Mouse (Mus musculus) heart, adult 2 months (tissue): ENCODE data around the gene D430042O09Rik.

Experiments
- CTCF ChIP-seq: fragments of 200-600 bp; IDR thresholded peaks from 2 replicates; pipeline ENCODE4 v1.8.1; 2022; ENCODE audit warnings: antibody characterized with exemption, mild to moderate bottlenecking, moderate library complexity
- POLR2A ChIP-seq: fragments of 200-500 bp; IDR thresholded peaks from 2 replicates; pipeline ENCODE4 v1.6.1; 2011; ENCODE audit warnings: mild to moderate bottlenecking, low read depth, low read length, control low read depth; ENCODE audit not compliant: insufficient read depth

DNA sequence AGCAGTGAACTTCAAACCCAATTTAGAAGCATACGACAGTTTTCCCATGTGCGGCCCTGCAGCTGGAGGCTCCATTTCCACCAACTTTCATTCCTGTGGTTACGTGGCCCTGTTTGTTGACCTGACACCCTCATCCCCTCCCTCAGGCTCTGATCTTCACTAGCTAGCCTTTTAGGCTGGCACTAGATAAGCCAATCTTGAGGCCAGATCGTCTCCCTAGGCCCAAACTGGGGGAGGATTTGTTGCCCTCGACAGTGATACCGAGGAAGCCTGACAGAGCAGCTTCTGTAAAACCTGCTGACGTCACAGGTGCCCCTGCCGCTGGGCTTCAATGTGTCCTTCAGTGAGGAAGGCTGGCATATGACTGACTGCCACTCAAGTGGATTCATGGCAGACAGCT is 36.3 kb upstream of the D430042O09Rik start:
- TF ChIP-seq CTCF (no peak), POLR2A (no peak)
